ENCODE assay signal across 8 mouse cellular contexts in genomic region chr17:48274885-48275284, GRCm38 (mm10). TPM values are rescaled to one million over a fixed set of nuclear protein-coding genes. Genes with fewer than 3 reads are reported as not detected.
DNase-seq lines count a peak whose midpoint lies in the region; ATAC-seq lines count a peak whose summit lies in the region.

No protein-coding gene starts in this region.

- H3K9me3 ChIP-seq in hindbrain, embryonic 11.5 days (ENCODE audit: control insufficient read depth, low read length), result no peaks in the 10 kb centered on the region
- H3K9me3 ChIP-seq in hindbrain, embryonic 16.5 days (ENCODE audit: control insufficient read depth, low read length), result no peaks in the 10 kb centered on the region
- H3K9me3 ChIP-seq in forebrain, embryonic 14.5 days (replicated peaks; ENCODE audit: control insufficient read depth, low read length), result no peaks in the 10 kb centered on the region

- 33% methylated on average over 6 of the region's 6 CpGs for WGBS in hindbrain, embryonic 11.5 days
- 27% methylated on average over 6 of the region's 6 CpGs for WGBS in hindbrain, embryonic 16.5 days
- WGBS in forebrain, embryonic 14.5 days, result 23% methylated on average over 6 of the region's 6 CpGs

- no peak overlapping the region for H3K27ac ChIP-seq in hindbrain, embryonic 11.5 days (ENCODE audit: low read depth, low read length)
- H3K27ac ChIP-seq in hindbrain, embryonic 16.5 days (ENCODE audit: low read depth, low read length), result no peak overlapping the region
- no peak overlapping the region for H3K27ac ChIP-seq in forebrain, embryonic 14.5 days (ENCODE audit: low read depth, low read length)

- no peak overlapping the region for H3K9ac ChIP-seq in hindbrain, embryonic 11.5 days (ENCODE audit: low read depth, low read length)
- no peak overlapping the region for H3K9ac ChIP-seq in hindbrain, embryonic 16.5 days (ENCODE audit: low read depth, low read length)
- H3K9ac ChIP-seq in forebrain, embryonic 14.5 days (ENCODE audit: low read length), result no peak overlapping the region

- peak; percentile 35; the same call in 1 of the 2 replicates for ATAC-seq in hindbrain, embryonic 11.5 days (ENCODE audit: low FRiP score)
- no peak for ATAC-seq in hindbrain, embryonic 16.5 days
- ATAC-seq in forebrain, embryonic 14.5 days, result peak; percentile 66

- intact Hi-C loops in left cerebral cortex, postnatal 36 days (cut with DNase I), result loop anchor here (1.0 to 5.0 kb wide), 2 partner anchors 61 to 132 kb away; partner anchors contain the start of gene Nfya

- peak; percentile 88 for DNase-seq in hindbrain, embryonic 11.5 days (ENCODE audit: low spot score)
- peak; percentile 86 for DNase-seq in c-Kit-negative CD71-positive TER-119-positive erythroid progenitor cells, embryonic 14.5 days (ENCODE audit: low read depth, low spot score)
- peak; percentile 88 for DNase-seq in forebrain, embryonic 14.5 days (ENCODE audit: low spot score)
- DNase-seq in induced T-regulatory cell, adult 2 months (ENCODE audit: low read depth), result peak; percentile 85
- DNase-seq in left cerebral cortex, postnatal 36 days (ENCODE audit: low spot score in 2 of 2), result peak; percentile 63 to 73
- peak; percentile 50 to 70 for DNase-seq in monocyte, adult 2 months (ENCODE audit: low read depth in 1 of 2, low spot score in 2 of 2)
- DNase-seq in spleen, postnatal 36 days (ENCODE audit: low spot score in 2 of 2), result peak; percentile 76 to 81

- H3K4me2 ChIP-seq in hindbrain, embryonic 11.5 days (replicated peaks; ENCODE audit: low read depth, low read length), result no peak overlapping the region
- H3K4me2 ChIP-seq in hindbrain, embryonic 16.5 days (ENCODE audit: low read length), result no peak overlapping the region
- H3K4me2 ChIP-seq in forebrain, embryonic 14.5 days (ENCODE audit: low read length), result no peak overlapping the region

- no peaks in the 10 kb centered on the region for H3K4me1 ChIP-seq in hindbrain, embryonic 11.5 days (replicated peaks; ENCODE audit: control insufficient read depth, insufficient read depth, low read length)
- H3K4me1 ChIP-seq in hindbrain, embryonic 16.5 days (ENCODE audit: control insufficient read depth, insufficient read depth, low read depth, low read length), result no peaks in the 10 kb centered on the region
- H3K4me1 ChIP-seq in forebrain, embryonic 14.5 days (ENCODE audit: control insufficient read depth, insufficient read depth, low read length), result no peaks in the 10 kb centered on the region

- no peaks in the 10 kb centered on the region for H3K27me3 ChIP-seq in hindbrain, embryonic 11.5 days (ENCODE audit: control insufficient read depth, insufficient read depth, low read length)
- H3K27me3 ChIP-seq in hindbrain, embryonic 16.5 days (replicated peaks; ENCODE audit: control insufficient read depth, insufficient read depth, low read length), result no peaks in the 10 kb centered on the region
- H3K27me3 ChIP-seq in forebrain, embryonic 14.5 days (replicated peaks; ENCODE audit: control insufficient read depth, insufficient read depth, low read length), result no peaks in the 10 kb centered on the region

- no peak overlapping the region for H3K4me3 ChIP-seq in hindbrain, embryonic 11.5 days (ENCODE audit: low read depth, low read length)
- no peak overlapping the region for H3K4me3 ChIP-seq in hindbrain, embryonic 16.5 days (ENCODE audit: low read length)
- no peak overlapping the region for H3K4me3 ChIP-seq in forebrain, embryonic 14.5 days (ENCODE audit: low read depth, low read length)

- no peaks in the 10 kb centered on the region for H3K36me3 ChIP-seq in hindbrain, embryonic 11.5 days (ENCODE audit: control insufficient read depth, insufficient read depth, low read length)
- no peaks in the 10 kb centered on the region for H3K36me3 ChIP-seq in hindbrain, embryonic 16.5 days (ENCODE audit: control insufficient read depth, insufficient read depth, low read length)
- no peaks in the 10 kb centered on the region for H3K36me3 ChIP-seq in forebrain, embryonic 14.5 days (ENCODE audit: control insufficient read depth, insufficient read depth, low read length)

RNA-seq across cellular contexts. Expression of gene Treml4, which starts 10.8 kb away (rescaled TPM):
- 0.20 and 0.34 TPM in 2 replicates for polyA plus RNA-seq in hindbrain, embryonic 11.5 days (2014; fragmentation: Nextera tagmentation; extraction: Ambion mirVana)
- polyA plus RNA-seq in hindbrain, embryonic 16.5 days (2015; fragmentation: Nextera tagmentation; extraction: Ambion mirVana), result 0.17 and 0.59 TPM in 2 replicates
- 0.10 TPM in 1 of 2 replicates, not detected in the other for polyA plus RNA-seq in forebrain, embryonic 14.5 days (2014; fragmentation: Nextera tagmentation; extraction: Ambion mirVana)
- not detected for total RNA-seq in left cerebral cortex, postnatal 36 days (2021)

RNA-seq across cellular contexts. Expression of gene Treml2, which starts 24.4 kb away (rescaled TPM):
- polyA plus RNA-seq in hindbrain, embryonic 11.5 days (2014; fragmentation: Nextera tagmentation; extraction: Ambion mirVana), result 0.08 and 0.09 TPM in 2 replicates
- 0.27 TPM in 1 of 2 replicates, not detected in the other for polyA plus RNA-seq in hindbrain, embryonic 16.5 days (2015; fragmentation: Nextera tagmentation; extraction: Ambion mirVana)
- polyA plus RNA-seq in forebrain, embryonic 14.5 days (2014; fragmentation: Nextera tagmentation; extraction: Ambion mirVana), result not detected in 2 replicates
- total RNA-seq in left cerebral cortex, postnatal 36 days (2021), result under 1 TPM; 0.54 to 0.64 TPM

RNA-seq across cellular contexts. Expression of gene Trem3, which starts 27.3 kb away (rescaled TPM):
- not detected in 2 replicates for polyA plus RNA-seq in hindbrain, embryonic 11.5 days (2014; fragmentation: Nextera tagmentation; extraction: Ambion mirVana)
- polyA plus RNA-seq in hindbrain, embryonic 16.5 days (2015; fragmentation: Nextera tagmentation; extraction: Ambion mirVana), result not detected in 2 replicates
- polyA plus RNA-seq in forebrain, embryonic 14.5 days (2014; fragmentation: Nextera tagmentation; extraction: Ambion mirVana), result not detected in 2 replicates
- under 1 TPM; 0.41 to 0.44 TPM for total RNA-seq in left cerebral cortex, postnatal 36 days (2021)

RNA-seq across cellular contexts. Expression of gene B430306N03Rik, which starts 41.1 kb away (rescaled TPM):
- polyA plus RNA-seq in hindbrain, embryonic 11.5 days (2014; fragmentation: Nextera tagmentation; extraction: Ambion mirVana), result 0.04 TPM in 1 of 2 replicates, not detected in the other
- 0.06 and 0.14 TPM in 2 replicates for polyA plus RNA-seq in hindbrain, embryonic 16.5 days (2015; fragmentation: Nextera tagmentation; extraction: Ambion mirVana)
- 0.14 TPM in 1 of 2 replicates, not detected in the other for polyA plus RNA-seq in forebrain, embryonic 14.5 days (2014; fragmentation: Nextera tagmentation; extraction: Ambion mirVana)
- total RNA-seq in left cerebral cortex, postnatal 36 days (2021), result under 1 TPM in 1 of 2 experiments, not detected in 1; 0.07 TPM

RNA-seq across cellular contexts. Expression of gene Trem1, which starts 42.3 kb away (rescaled TPM):
- 0.10 TPM in 1 of 2 replicates, not detected in the other for polyA plus RNA-seq in hindbrain, embryonic 11.5 days (2014; fragmentation: Nextera tagmentation; extraction: Ambion mirVana)
- polyA plus RNA-seq in hindbrain, embryonic 16.5 days (2015; fragmentation: Nextera tagmentation; extraction: Ambion mirVana), result not detected in 2 replicates
- polyA plus RNA-seq in forebrain, embryonic 14.5 days (2014; fragmentation: Nextera tagmentation; extraction: Ambion mirVana), result not detected in 2 replicates
- total RNA-seq in left cerebral cortex, postnatal 36 days (2021), result not detected
